Mouse (Mus musculus) brain, adult 10 weeks (tissue): Measurements from ENCODE around the gene Gm44805. TPM values are rescaled to one million over a fixed set of nuclear protein-coding genes. Genes with fewer than 3 reads are reported as not detected.

ENCODE experiments used
- polyA plus RNA-seq: library from polyadenylated mRNA; stranded (reverse); fragments of 350-450 nt; fragmentation: Illumina TruSeq; extraction: RNeasy Lipid Tissue Mini Kit (QIAGEN cat#74804); gene quantifications from one replicate; pipeline ENCODE4 v1.2.3, GENCODE M21; 2015; ENCODE audit warnings: low read depth, low replicate concordance

Gm44805 gene
- polyA plus RNA-seq: not detected

GRCm38 (mm10) chr7:19681202-19681694 is at the start of gene Gm44805, which contains the start of gene Apoc4:
Gm44805 (minus strand) TSS chr7:19681423.
Apoc4 (minus strand) TSS chr7:19681479.

GRCm38 (mm10) chr7:19715239-19716054 is 34.2 kb upstream of the Gm44805 start, which contains the start of gene Tomm40:
Tomm40 (minus strand) TSS chr7:19715438.

GRCm38 (mm10) chr7:19698907-19699826 is 17.9 kb upstream of the Gm44805 start, which contains the start of gene Apoe:
Apoe (minus strand) TSS chr7:19699188.

DNA sequence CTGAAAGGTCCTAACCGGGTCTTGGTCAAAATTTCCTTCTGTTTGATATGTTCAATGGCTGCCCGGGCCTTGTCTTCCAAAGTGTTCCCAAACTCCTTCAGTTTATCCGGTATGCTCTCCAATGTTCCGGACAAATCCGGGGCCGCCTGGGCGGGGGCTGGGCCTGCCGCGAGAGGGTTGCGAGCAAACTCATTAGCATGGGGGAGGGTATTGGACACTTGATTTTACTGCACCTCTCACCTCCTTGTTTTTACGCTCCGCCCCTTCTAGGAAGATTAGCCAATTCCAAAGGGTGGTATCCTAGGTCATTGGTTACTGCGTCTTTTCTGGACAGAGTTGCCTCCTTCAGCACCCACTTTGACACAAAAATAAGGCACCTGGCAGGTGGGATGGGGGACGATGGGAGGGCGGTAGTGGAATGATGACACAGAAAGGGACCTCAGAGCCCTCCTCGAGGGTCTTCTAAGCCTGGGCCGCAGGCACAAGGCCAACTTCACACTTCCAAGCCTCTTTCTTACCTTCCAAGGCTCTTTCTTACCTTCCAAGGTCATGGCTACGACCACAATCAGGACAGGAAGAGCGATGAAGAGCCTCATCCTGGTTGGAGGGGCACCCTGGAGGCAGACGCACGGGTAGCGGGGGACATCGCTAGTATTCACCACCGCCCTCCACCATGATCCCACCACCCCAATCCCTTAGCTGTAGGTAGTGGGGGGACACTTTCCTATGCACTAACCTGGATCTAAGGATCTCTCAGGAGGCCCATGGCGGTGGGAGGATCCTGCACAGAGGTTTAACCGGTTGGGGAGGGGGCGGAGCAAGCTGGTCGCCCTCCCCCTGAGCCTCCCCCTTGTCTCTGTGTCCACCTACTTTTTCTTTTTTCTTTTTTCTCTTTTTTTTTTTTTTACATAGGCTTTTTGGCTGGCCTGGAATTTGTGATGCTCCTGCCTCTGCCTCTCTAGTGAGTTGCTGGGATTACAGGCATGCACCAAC is 10.9 kb upstream of the Gm44805 start, which contains the start of gene Apoc1:
Gene Apoc1, minus strand, starts transcription at position 788 of the 993 bp plus-strand sequence.

GRCm38 (mm10) chr7:19677872-19678271 is 3.4 kb downstream of the Gm44805 start, which contains the start of gene Apoc2:
Apoc2 (minus strand) TSS chr7:19677941.

GRCm38 (mm10) chr7:19664955-19665841 is 16.0 kb downstream of the Gm44805 start, which contains the start of gene Clptm1:
Clptm1 (minus strand) TSS chr7:19665033.

DNA sequence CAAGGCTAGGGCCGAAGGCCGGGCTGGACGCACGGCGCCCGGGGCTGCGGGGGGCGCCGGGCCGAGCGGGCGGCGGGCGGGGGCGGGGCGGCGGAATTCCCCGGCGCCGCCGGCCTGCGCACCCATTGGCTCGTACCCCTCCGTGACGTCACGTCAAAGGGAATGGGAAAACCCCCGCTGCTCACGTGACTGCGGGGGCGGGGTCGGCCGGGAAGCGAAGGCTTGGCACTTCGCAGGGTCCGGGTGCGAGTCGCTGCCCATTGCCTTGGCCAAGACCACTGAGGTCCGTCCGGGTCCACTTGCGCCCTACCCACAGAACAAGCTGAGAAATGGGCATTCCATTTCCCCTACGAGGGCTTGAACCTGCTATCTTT is 51.9 kb downstream of the Gm44805 start, which contains the start of gene Relb:
Gene Relb, minus strand, starts transcription at position 78 of the 374 bp plus-strand sequence.

Other genes starting within 250 kb of the Gm44805 start
- 41.6 TPM for gene Mark4, start 222.6 kb downstream of the Gm44805 start, polyA plus RNA-seq
- gene Exoc3l2, start 218.1 kb downstream of the Gm44805 start, polyA plus RNA-seq: 0.21 TPM
- gene Bloc1s3, start 173.1 kb downstream of the Gm44805 start, polyA plus RNA-seq: 7.8 TPM
- gene Trappc6a, start 173.0 kb downstream of the Gm44805 start, polyA plus RNA-seq: 20.7 TPM
- 0.51 TPM for gene Nkpd1, start 163.6 kb downstream of the Gm44805 start, polyA plus RNA-seq
- 121 TPM for gene Ppp1r37, start 118.3 kb downstream of the Gm44805 start, polyA plus RNA-seq
- gene Zfp296, start 104.1 kb downstream of the Gm44805 start, polyA plus RNA-seq: 2.2 TPM
- 70.4 TPM for gene Gemin7, start 103.8 kb downstream of the Gm44805 start, polyA plus RNA-seq
- 61.8 TPM for gene Clasrp, start 76.9 kb downstream of the Gm44805 start, polyA plus RNA-seq
- 5.4 TPM for gene Relb, start 52.0 kb downstream of the Gm44805 start, polyA plus RNA-seq
- gene Clptm1, start 16.4 kb downstream of the Gm44805 start, polyA plus RNA-seq: 134 TPM
- not detected for gene Apoc2, start 3.5 kb downstream of the Gm44805 start, polyA plus RNA-seq
- not detected for gene Apoc4, start 56 bp upstream of the Gm44805 start, polyA plus RNA-seq
- gene Apoc1, start 11.2 kb upstream of the Gm44805 start, polyA plus RNA-seq: 12.2 TPM
- gene Apoe, start 17.8 kb upstream of the Gm44805 start, polyA plus RNA-seq: 3,083 TPM
- gene Tomm40, start 34.0 kb upstream of the Gm44805 start, polyA plus RNA-seq: 89.9 TPM
- 7.5 TPM for gene Nectin2, start 69.1 kb upstream of the Gm44805 start, polyA plus RNA-seq
- 16.0 TPM for gene Bcam, start 89.6 kb upstream of the Gm44805 start, polyA plus RNA-seq
- not detected for gene Cblc, start 115.4 kb upstream of the Gm44805 start, polyA plus RNA-seq
- gene Bcl3, start 141.3 kb upstream of the Gm44805 start, polyA plus RNA-seq: 0.42 TPM
- 2.8 TPM for gene Gm19345, start 170.6 kb upstream of the Gm44805 start, polyA plus RNA-seq
- not detected for gene Ceacam16, start 179.9 kb upstream of the Gm44805 start, polyA plus RNA-seq
- not detected for gene Ceacam19, start 206.5 kb upstream of the Gm44805 start, polyA plus RNA-seq
- 11.7 TPM for gene Pvr, start 239.7 kb upstream of the Gm44805 start, polyA plus RNA-seq